8 mouse cellular contexts compared by ENCODE assay signal in the genomic region with DNA sequence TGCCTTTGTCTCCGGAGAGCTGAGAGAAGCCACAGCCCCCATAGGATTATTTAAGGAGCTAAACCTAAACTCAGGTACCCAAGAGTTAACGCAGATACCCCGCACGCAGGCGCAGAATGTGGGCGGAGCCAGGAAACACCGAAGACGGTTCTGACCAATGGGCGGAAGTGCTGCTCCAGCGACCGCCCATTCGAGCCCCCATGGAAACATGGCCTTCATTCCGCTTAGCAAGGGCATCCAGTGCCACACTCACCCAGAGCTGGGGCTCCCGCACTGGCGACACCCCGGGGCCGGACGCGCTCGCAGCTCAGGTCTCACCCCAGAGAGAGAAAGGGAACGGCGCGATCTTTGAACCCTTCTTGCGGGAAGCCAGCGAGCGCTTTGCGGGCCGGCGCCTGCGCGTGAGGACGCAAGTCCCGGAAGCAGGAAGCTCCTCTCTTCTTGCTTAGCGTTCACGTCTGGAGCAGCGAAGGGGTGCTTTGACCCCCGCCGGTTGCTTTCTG. TPM values are rescaled to one million over a fixed set of nuclear protein-coding genes. Genes with fewer than 3 reads are reported as not detected.
DNase-seq lines count a peak whose midpoint lies in the region; ATAC-seq and TF ChIP-seq lines count a peak whose summit lies in the region.

A gene (minus strand): TSS at position 390 of the 503 bp plus-strand sequence.

- peak; percentile 92 for DNase-seq in G1E (ENCODE audit: low spot score)
- peak; percentile 93 to 95 for DNase-seq in cerebellum, adult 18-20 months
- peak; percentile 91 to 97 for DNase-seq in heart, postnatal 36 days
- DNase-seq in layer of hippocampus, adult 2 months (ENCODE audit: low spot score in 2 of 2) = peak; percentile 91 to 93
- DNase-seq in lung, embryonic 14.5 days = peak; percentile 98
- DNase-seq in thymus, adult 2 months = peak; percentile 93

- no peaks in the 10 kb centered on the region for H3K9me3 ChIP-seq in G1E (replicated peaks)
- no peaks in the 10 kb centered on the region for H3K9me3 ChIP-seq in forebrain, embryonic 16.5 days (ENCODE audit: control insufficient read depth, low read length)
- H3K9me3 ChIP-seq in lung, embryonic 14.5 days (ENCODE audit: low read depth, low read length) = no peaks in the 10 kb centered on the region

- no peak for TF ChIP-seq CTCF in G1E (IDR thresholded peaks at IDR 0.05; ENCODE audit: low read depth, low read length)
- no peak for TF ChIP-seq CTCF in layer of hippocampus, adult 2 months (conservative IDR thresholded peaks at IDR 0.05)
- no peak for TF ChIP-seq CTCF in lung, embryonic 14.5 days (IDR thresholded peaks at IDR 0.05; ENCODE audit: low read depth)
- no peak for TF ChIP-seq CTCF in olfactory bulb, adult 2 months (IDR thresholded peaks at IDR 0.05; ENCODE audit: insufficient read depth, low read depth, low read length)
- TF ChIP-seq CTCF in thymus, adult 2 months (IDR thresholded peaks at IDR 0.05; ENCODE audit: borderline replicate concordance, control insufficient read depth, extremely low read depth, insufficient read depth, low read length, poor library complexity) = peak; percentile 22; the same call in 1 of the 2 replicates

- no peaks in the 10 kb centered on the region for H3K27me3 ChIP-seq in G1E (ENCODE audit: insufficient read depth, low read length)
- H3K27me3 ChIP-seq in forebrain, embryonic 16.5 days (replicated peaks; ENCODE audit: control insufficient read depth, insufficient read depth, low read length) = no peaks in the 10 kb centered on the region
- H3K27me3 ChIP-seq in lung, embryonic 14.5 days (ENCODE audit: insufficient read depth, low read length) = no peaks in the 10 kb centered on the region
- H3K27me3 ChIP-seq in thymus, adult 2 months (ENCODE audit: control insufficient read depth, insufficient read depth, low read length) = no peaks in the 10 kb centered on the region

- H3K36me3 ChIP-seq in G1E (replicated peaks) = peaks cover 28% of the 10 kb centered on the region
- no peaks in the 10 kb centered on the region for H3K36me3 ChIP-seq in forebrain, embryonic 16.5 days (ENCODE audit: control insufficient read depth, insufficient read depth)
- H3K36me3 ChIP-seq in lung, embryonic 14.5 days (ENCODE audit: insufficient read depth) = no peaks in the 10 kb centered on the region
- no peaks in the 10 kb centered on the region for H3K36me3 ChIP-seq in thymus, adult 2 months (ENCODE audit: control insufficient read depth, insufficient read depth, low read length)

- peak within 1 kb of the TSS; percentile 86 for H3K9ac ChIP-seq in forebrain, embryonic 16.5 days (replicated peaks; ENCODE audit: low read depth, low read length)
- H3K9ac ChIP-seq in lung, embryonic 14.5 days = peak within 1 kb of the TSS; percentile 72

- H3K4me2 ChIP-seq in forebrain, embryonic 16.5 days (ENCODE audit: low read length) = peak within 1 kb of the TSS; percentile 70
- H3K4me2 ChIP-seq in lung, embryonic 14.5 days = peak within 1 kb of the TSS; percentile 90

- peaks cover 31% of the 10 kb centered on the region for H3K4me1 ChIP-seq in G1E (ENCODE audit: insufficient read depth, low read depth, low read length)
- peaks cover 14% of the 10 kb centered on the region for H3K4me1 ChIP-seq in forebrain, embryonic 16.5 days (replicated peaks; ENCODE audit: control insufficient read depth, insufficient read depth, low read length)
- H3K4me1 ChIP-seq in lung, embryonic 14.5 days (ENCODE audit: insufficient read depth) = peaks cover 6% of the 10 kb centered on the region; the same call in 1 of the 2 replicates
- H3K4me1 ChIP-seq in olfactory bulb, adult 2 months (ENCODE audit: control insufficient read depth, insufficient read depth, low read length) = peaks cover 5% of the 10 kb centered on the region
- peaks cover 8% of the 10 kb centered on the region for H3K4me1 ChIP-seq in thymus, adult 2 months (replicated peaks; ENCODE audit: control insufficient read depth, insufficient read depth, low read length)

- peak within 1 kb of the TSS; percentile 95 for H3K27ac ChIP-seq in forebrain, embryonic 16.5 days (ENCODE audit: low read length)
- peak within 1 kb of the TSS; percentile 99 for H3K27ac ChIP-seq in layer of hippocampus, adult 2 months
- peak within 1 kb of the TSS; percentile 88 for H3K27ac ChIP-seq in lung, embryonic 14.5 days (ENCODE audit: low read depth)
- H3K27ac ChIP-seq in olfactory bulb, adult 2 months (ENCODE audit: insufficient read depth, low read depth, low read length) = peak within 1 kb of the TSS; percentile 94
- peak within 1 kb of the TSS; percentile 58 for H3K27ac ChIP-seq in thymus, adult 2 months (ENCODE audit: control insufficient read depth, insufficient read depth, low read length)

- peak; percentile 90 for ATAC-seq in G1E (ENCODE audit: extremely low read depth, insufficient number of reproducible peaks, low FRiP score, poor library complexity, severe bottlenecking)
- peak; percentile 98 for ATAC-seq in forebrain, embryonic 16.5 days
- ATAC-seq in lung, embryonic 14.5 days (ENCODE audit: insufficient read depth) = peak; percentile 95

- under 1% methylated on average over 38 of the region's 38 CpGs for WGBS in forebrain, embryonic 16.5 days
- WGBS in lung, embryonic 14.5 days = under 1% methylated on average over 35 of the region's 38 CpGs
- WGBS in olfactory bulb, adult 2 months = 0% methylated on average over 38 of the region's 38 CpGs
- WGBS in thymus, adult 2 months = under 1% methylated on average over 38 of the region's 38 CpGs

- TF ChIP-seq POLR2A in olfactory bulb, adult 2 months (IDR thresholded peaks at IDR 0.05; ENCODE audit: insufficient read depth, low read depth, low read length) = peak; percentile 59
- peak; percentile 15; the same call in 1 of the 2 replicates for TF ChIP-seq POLR2A in thymus, adult 2 months (IDR thresholded peaks at IDR 0.05; ENCODE audit: control insufficient read depth, extremely low read depth, insufficient read depth, low read length, poor library complexity)

- peak within 1 kb of the TSS; percentile 82 for H3K4me3 ChIP-seq in G1E (ENCODE audit: low read depth, low read length)
- peak within 1 kb of the TSS; percentile 85 for H3K4me3 ChIP-seq in forebrain, embryonic 16.5 days (replicated peaks; ENCODE audit: low read length)
- H3K4me3 ChIP-seq in layer of hippocampus, adult 2 months = peak within 1 kb of the TSS; percentile 68
- H3K4me3 ChIP-seq in lung, embryonic 14.5 days (ENCODE audit: low read depth, low read length) = peak within 1 kb of the TSS; percentile 75
- H3K4me3 ChIP-seq in olfactory bulb, adult 2 months (ENCODE audit: insufficient read depth, low read depth, low read length) = peak within 1 kb of the TSS; percentile 69
- H3K4me3 ChIP-seq in thymus, adult 2 months (ENCODE audit: control insufficient read depth, insufficient read depth, low read length) = peak within 1 kb of the TSS; percentile 62

- intact Hi-C loops in heart, postnatal 36 days (cut with DNase I) = loop anchor here (1.0 kb wide), 1 partner anchor 14 kb away; a partner anchor contains a TSS

RNA-seq across cellular contexts. Expression of the gene that starts here (rescaled TPM):
- total RNA-seq in G1E (2014; fragmentation: Nextera tagmentation) = 2.6 and 3.0 TPM in 2 replicates
- 9.9 and 12.3 TPM in 2 replicates for total RNA-seq in G1E (2017)
- 1.3 and 1.8 TPM in 2 replicates for polyA plus RNA-seq in G1E (2012)
- polyA plus RNA-seq in forebrain, embryonic 16.5 days (2015; fragmentation: Nextera tagmentation; extraction: Ambion mirVana) = 11.7 and 14.4 TPM in 2 replicates
- total RNA-seq in heart, postnatal 36 days (2021) = 1 to 10 TPM; 4.8 to 6.2 TPM
- 10 to 100 TPM; 11.0 to 11.9 TPM for total RNA-seq in layer of hippocampus, adult 2 months (2021)
- polyA plus RNA-seq in lung, embryonic 14.5 days (2014; fragmentation: Nextera tagmentation; extraction: Ambion mirVana) = 10.8 and 11.4 TPM in 2 replicates
- not detected in 2 replicates for polyA plus RNA-seq in olfactory bulb, adult 2 months (2012; ENCODE audit: insufficient read depth, insufficient read length, low replicate concordance, missing spikeins)
- 9.3 and 9.5 TPM in 2 replicates for polyA plus RNA-seq in thymus, adult 2 months (2012; rRNA removed)

Comparison
In these comparisons a context has a peak if more than half of its experiments do, and no peak if none do; other contexts are left out.
1. Peak in every context shown above with its lines: DNase-seq, ATAC-seq, H3K4me3 ChIP-seq and H3K27ac ChIP-seq.